Mouse (Mus musculus) liver, embryonic 13.5 days (tissue): ENCODE data around the gene Blcap. TPM values are rescaled to one million over a fixed set of nuclear protein-coding genes. Genes with fewer than 3 reads are reported as not detected.
"Not testable (repeated sequence)": the region's sequence is repeated elsewhere in the genome, so short reads cannot be mapped to it uniquely, and the experiment has no call there.

Source experiments
- ATAC-seq: fragments of 200-750 bp; cut with Nextera tagmentation; 2 replicates; pipeline ENCODE4 v1.8.0; 2017; ENCODE audit warnings: low read depth, mild to moderate bottlenecking, moderate number of reproducible peaks, moderate library complexity
- DNase-seq: peaks from one replicate; pipeline ENCODE4 v3.0.0; 2022
- H3K27ac ChIP-seq: fragments of 300-500 bp; sonication (generic); 2 replicates; pipeline ENCODE4 v1.5.1; 2015; ENCODE audit warnings: moderate library complexity, mild to moderate bottlenecking, inconsistent platforms
- H3K27me3 ChIP-seq: fragments of 300-500 bp; sonication (generic); 2 replicates; pipeline ENCODE4 v1.6.1; 2015; ENCODE audit warnings: mild to moderate bottlenecking, inconsistent platforms
- H3K36me3 ChIP-seq: fragments of 300-500 bp; sonication (generic); 2 replicates; pipeline ENCODE4 v1.6.1; 2015; ENCODE audit warnings: mild to moderate bottlenecking, inconsistent platforms
- H3K4me1 ChIP-seq: fragments of 300-500 bp; sonication (generic); replicated peaks from 2 replicates; pipeline ENCODE4 v1.6.1; 2015; ENCODE audit warnings: inconsistent platforms
- H3K4me2 ChIP-seq: fragments of 300-500 bp; sonication (generic); 2 replicates; pipeline ENCODE4 v1.6.1; 2015; ENCODE audit warnings: inconsistent platforms, mild to moderate bottlenecking, moderate library complexity
- H3K4me3 ChIP-seq: fragments of 300-500 bp; sonication (generic); replicated peaks from 2 replicates; pipeline ENCODE4 v1.5.1; 2015; ENCODE audit warnings: mild to moderate bottlenecking, inconsistent platforms
- H3K9ac ChIP-seq: fragments of 300-500 bp; sonication (generic); 2 replicates; pipeline ENCODE4 v1.6.1; 2015; ENCODE audit warnings: mild to moderate bottlenecking, inconsistent platforms
- H3K9me3 ChIP-seq: fragments of 300-500 bp; sonication (generic); replicated peaks from 2 replicates; pipeline ENCODE4 v1.6.1; 2016; ENCODE audit warnings: inconsistent platforms
- WGBS: fragments of 180-500 bp; shearing (Covaris S2); methylation state at CpG from one replicate; pipeline ENCODE4 v1.1.7; 2015; ENCODE audit not compliant: insufficient replicate concordance; 5-methylcytosine and 5-hydroxymethylcytosine counted together
- polyA plus RNA-seq: library from polyadenylated mRNA; unstranded; fragments of >200 nt; fragmentation: Nextera tagmentation; extraction: Ambion mirVana; gene quantifications from 2 replicates; pipeline ENCODE4 v1.2.1, GENCODE M21; 2015

Gene Blcap
- 9.5 and 10.1 TPM in 2 replicates for polyA plus RNA-seq

DNA sequence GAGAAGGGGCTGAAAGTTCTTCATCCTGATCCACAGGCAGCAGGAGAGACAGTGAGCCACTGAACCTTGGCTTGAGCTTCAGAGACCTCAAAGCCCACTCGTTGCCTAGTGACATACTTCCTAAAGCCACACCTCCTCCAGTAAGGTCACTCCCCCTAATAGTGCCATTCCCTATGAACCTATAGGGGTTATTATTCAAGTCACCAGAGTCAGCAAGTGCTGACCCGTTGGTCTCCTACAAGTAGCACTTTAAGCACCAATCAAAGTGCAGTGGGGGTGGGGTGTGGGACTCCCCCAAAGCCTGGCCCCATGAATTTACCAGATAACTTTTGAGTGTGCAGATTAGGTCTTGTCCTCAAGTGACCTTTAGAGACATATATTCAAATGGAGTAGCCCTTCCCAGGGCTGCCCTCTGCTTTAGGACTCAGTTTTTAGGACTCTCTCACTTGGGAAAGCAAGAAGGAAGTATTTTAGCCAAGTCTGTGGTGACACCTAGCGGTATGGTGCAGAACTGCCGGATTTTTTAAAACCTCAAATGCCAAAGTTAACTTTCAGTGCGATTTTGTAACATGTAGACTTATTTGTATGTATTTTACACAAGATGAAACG lies at the start of gene Blcap:
TSS of gene Blcap (minus strand) at position 51 of the 609 bp plus-strand sequence.
- WGBS, result 10% methylated on average over 6 of the region's 6 CpGs
- Histone ChIP-seq H3K4me1 (peaks cover 11% of the 10 kb centered on the region), H3K27me3 (peaks cover 9% of the 10 kb centered on the region), H3K9ac (no peak within 1 kb of the TSS), H3K4me3 (no peak within 1 kb of the TSS), H3K9me3 (no peaks in the 10 kb centered on the region), H3K36me3 (no peaks in the 10 kb centered on the region), H3K4me2 (no peak within 1 kb of the TSS), H3K27ac (no peak within 1 kb of the TSS)
- DNase-seq, result no peak
- no peak for ATAC-seq

DNA sequence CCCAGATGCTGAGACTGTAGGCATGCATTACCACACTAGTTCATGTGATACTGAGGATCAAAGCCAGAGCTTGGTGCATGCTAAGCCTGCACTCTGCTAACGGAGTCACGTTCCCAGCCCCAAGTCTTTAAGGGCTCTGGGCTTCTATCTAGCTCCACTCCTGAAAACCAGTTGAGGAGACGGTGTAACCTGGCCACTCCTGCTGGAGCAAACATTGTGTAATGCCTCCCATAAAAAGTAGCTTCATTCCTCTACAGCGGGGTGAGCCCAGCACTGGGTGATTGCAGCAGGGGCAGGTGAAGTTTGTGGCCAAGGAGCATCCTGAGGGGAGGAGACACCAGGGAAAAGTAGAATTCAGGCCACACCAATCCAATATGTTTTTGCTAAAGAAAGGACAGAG lies 47.3 kb upstream of the Blcap start:
- Histone ChIP-seq H3K36me3 (no peaks in the 10 kb centered on the region), H3K4me3 (no peak overlapping the region), H3K9ac (no peak overlapping the region), H3K9me3 (no peaks in the 10 kb centered on the region), H3K4me1 (peaks cover 4% of the 10 kb centered on the region; the same call in 1 of the 2 replicates), H3K27me3 (no peaks in the 10 kb centered on the region), H3K4me2 (no peak overlapping the region), H3K27ac (no peak overlapping the region)
- ATAC-seq, result no peak
- no peak for DNase-seq
- WGBS, result 61% methylated on average over 4 of the region's 4 CpGs

DNA sequence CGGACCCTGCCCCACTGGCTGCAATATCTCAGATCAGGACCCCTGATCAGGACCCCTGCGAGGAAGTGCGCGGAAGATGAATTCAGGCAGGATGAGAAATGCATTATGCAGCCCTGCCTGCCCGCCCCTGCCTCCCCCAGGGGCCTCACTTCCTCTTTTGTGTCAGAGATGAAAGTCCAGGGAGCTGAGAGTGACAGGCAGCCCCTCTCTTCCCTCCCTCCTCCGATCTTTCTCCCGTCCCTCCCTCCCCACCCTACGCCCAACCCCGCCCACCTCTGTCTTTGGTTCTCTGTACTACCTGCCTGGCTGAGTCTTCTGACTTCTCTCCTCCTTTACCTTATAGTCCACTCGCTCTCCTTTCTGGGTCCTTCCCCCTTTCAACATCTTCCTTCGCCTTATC lies 42.9 kb upstream of the Blcap start:
- Histone ChIP-seq H3K4me2 (no peak overlapping the region), H3K9me3 (no peaks in the 10 kb centered on the region), H3K4me3 (no peak overlapping the region), H3K27me3 (no peaks in the 10 kb centered on the region), H3K36me3 (no peaks in the 10 kb centered on the region), H3K27ac (no peak overlapping the region), H3K9ac (no peak overlapping the region), H3K4me1 (peaks cover 4% of the 10 kb centered on the region; the same call in 1 of the 2 replicates)
- DNase-seq (no peak), ATAC-seq (no peak)
- WGBS, result 7% methylated on average over 11 of the region's 11 CpGs

DNA sequence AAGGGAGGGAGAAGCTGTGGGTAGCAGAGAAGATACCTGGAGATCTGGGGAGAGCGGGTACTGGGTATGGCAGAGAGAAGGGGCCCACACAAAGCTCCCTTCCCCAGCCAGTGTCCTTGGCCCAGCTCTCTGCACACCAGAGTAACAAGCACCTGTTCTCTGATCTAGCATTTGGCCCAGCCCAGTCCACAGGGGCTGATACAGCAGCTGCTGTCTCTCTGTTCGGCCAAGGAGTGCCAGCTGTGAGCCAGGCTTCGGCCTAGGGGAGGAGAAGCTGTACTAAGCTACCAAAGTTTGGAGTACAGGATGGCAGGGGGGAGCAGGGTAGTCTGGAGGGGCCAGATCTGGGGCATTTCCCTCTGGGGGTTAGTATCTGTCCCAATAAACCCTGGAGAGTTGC lies 40.7 kb upstream of the Blcap start:
- H3K36me3 ChIP-seq, result no peaks in the 10 kb centered on the region
- H3K9me3 ChIP-seq, result no peaks in the 10 kb centered on the region
- peaks cover 4% of the 10 kb centered on the region; the same call in 1 of the 2 replicates for H3K4me1 ChIP-seq
- no peak overlapping the region for H3K27ac ChIP-seq
- no peaks in the 10 kb centered on the region for H3K27me3 ChIP-seq
- 55% methylated on average over 3 of the region's 3 CpGs for whole genome bisulfite sequencing
- no peak overlapping the region for H3K9ac ChIP-seq
- DNase-seq (no peak), ATAC-seq (no peak)
- no peak overlapping the region for H3K4me3 ChIP-seq
- no peak overlapping the region for H3K4me2 ChIP-seq

DNA sequence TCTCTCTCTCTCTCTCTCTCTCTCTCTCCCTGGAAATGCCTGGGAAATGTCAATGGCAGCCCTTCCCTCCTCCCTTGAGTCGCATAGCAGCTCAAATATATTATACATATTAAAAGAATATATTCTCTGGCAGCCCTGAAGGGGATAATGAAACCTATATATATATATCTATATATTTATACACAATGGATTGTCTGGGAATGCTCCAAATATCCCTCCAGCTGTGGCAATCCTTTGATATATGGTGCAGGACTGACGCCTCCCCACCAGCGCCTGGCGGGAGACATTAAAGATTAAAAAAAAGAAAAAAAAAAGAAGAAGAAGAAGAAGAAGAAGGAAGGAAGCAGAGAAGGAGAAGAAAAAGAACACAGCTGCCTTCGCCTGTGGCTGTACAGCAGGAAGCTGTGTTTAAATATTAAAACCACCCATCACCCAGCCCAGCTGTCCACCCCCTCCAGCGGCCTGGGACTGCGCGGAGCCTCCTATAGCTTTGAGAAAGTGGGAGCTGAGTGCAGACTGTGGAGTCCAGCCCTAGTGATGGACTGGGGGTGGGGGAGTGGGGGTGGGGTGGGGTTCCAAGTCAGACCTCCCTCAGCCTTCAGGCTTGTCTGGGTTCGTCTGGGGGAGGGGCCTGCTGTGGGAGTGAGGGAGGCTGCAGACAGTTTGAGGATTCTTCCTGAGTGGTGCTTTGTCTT lies 36.6 kb upstream of the Blcap start:
- no peak overlapping the region for H3K27ac ChIP-seq

DNA sequence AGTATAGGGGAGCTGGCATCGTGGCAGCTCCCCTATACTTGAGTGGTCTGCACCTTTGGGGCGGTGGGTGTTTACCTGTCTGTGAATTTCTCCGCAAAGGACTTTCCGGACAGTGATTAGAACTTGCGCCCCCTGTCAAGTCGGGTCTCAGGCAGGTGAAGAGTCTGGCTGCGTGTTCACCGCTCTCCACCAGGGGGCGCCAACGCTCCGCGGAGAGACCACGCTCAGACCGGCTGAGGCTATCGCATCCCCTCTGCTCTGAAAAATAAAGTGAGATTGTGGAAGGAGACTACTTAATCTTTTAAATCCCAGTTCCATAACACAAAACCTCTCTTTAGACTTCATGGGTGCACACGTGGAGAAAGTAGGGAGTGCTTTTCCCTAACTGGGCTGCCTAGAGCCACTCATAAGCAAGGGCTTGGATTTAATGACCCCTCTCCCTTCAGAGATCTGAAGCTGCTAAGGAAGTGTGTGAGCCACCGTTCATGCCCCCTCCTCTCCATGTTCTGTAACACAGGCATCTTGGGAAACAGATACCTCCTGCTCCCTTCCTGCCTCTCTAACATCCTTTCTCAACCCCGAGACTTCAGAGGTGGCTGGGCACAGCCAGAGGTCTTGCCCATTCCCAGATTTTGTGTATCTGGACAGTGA lies 34.1 kb upstream of the Blcap start:
- H3K4me1 ChIP-seq, result no peaks in the 10 kb centered on the region
- ATAC-seq, result no peak
- WGBS, result 6% methylated on average over 18 of the region's 18 CpGs

More for the DNA sequence above, 36.6 kb upstream of the Blcap start:
- Histone ChIP-seq H3K36me3 (no peaks in the 10 kb centered on the region), H3K27me3 (peaks cover 15% of the 10 kb centered on the region; the same call in 1 of the 2 replicates), H3K4me1 (no peaks in the 10 kb centered on the region), H3K4me3 (no peak overlapping the region), H3K9me3 (no peaks in the 10 kb centered on the region), H3K4me2 (no peak overlapping the region), H3K9ac (no peak overlapping the region)
- ATAC-seq, result no peak
- DNase-seq, result no peak
- 41% methylated on average over 9 of the region's 9 CpGs for WGBS

DNA sequence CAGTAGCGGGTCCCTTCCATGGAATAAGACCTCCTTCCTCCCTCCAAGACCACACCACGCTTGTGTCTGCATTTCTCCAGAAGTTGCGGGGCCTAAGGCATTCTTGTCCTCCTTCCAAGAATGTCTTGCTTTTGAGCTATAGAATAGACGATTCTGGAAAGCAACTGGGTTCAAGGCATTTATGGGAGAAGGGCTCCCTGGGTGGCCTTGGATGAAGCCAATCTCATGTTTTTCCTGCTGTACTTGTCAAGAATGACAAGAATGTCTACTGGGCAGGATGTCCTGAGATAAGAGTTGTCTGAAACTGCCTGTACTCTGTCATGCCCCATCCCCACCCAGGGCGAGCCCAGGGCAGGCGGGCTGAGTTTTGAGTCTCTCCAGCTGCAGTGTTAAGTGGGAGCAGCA lies 30.4 kb upstream of the Blcap start:
- ATAC-seq (no peak), DNase-seq (no peak)
- no peak overlapping the region for H3K27ac ChIP-seq

More for the DNA sequence above, 34.1 kb upstream of the Blcap start:
- no peaks in the 10 kb centered on the region for H3K36me3 ChIP-seq
- H3K27ac ChIP-seq, result no peak overlapping the region
- H3K9me3 ChIP-seq, result no peaks in the 10 kb centered on the region
- no peak overlapping the region for H3K9ac ChIP-seq
- no peak overlapping the region for H3K4me2 ChIP-seq
- H3K27me3 ChIP-seq, result peaks cover 15% of the 10 kb centered on the region; the same call in 1 of the 2 replicates
- H3K4me3 ChIP-seq, result no peak overlapping the region
- DNase-seq, result peak; percentile 52

DNA sequence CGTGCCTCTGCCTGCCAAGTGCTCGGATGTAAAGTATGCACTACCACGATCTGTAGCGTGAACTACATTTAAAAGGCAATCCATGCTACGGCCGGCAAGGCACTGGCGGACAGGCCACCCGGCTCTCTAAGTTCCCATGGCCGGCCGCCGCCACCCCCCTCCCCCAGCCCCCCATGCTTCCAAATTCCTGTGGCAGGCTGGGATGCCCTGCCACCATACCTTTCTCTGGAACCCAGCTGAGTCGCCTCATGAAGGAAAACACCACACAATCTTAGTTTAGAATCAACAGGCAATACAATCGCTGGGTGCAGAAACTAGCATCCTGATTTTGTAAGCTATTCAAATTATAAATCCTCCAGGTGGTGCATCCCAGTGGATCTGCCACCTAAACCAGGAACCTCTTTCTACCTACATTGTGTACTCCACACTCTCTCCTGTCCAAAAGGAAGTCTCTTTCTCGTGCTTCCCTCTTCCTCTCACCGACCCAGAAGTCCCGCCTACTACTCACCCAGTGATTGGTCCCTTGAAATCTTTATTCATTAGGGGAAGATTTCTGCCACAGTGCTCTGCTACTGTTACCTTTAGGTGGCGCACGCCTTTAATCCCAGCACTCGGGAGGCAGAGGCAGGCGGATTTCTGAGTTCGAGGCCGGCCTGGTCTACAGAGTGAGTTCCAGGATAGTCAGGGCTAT lies 25.9 kb upstream of the Blcap start:
- no peaks in the 10 kb centered on the region for H3K36me3 ChIP-seq
- H3K27ac ChIP-seq, result no peak overlapping the region
- H3K4me3 ChIP-seq, result peak overlapping the region; percentile 45
- DNase-seq (no peak), ATAC-seq (0 out of 2 replicates have a peak, but pooled peaks have one; percentile 43)
- H3K4me2 ChIP-seq, result peak overlapping the region; percentile 56
- no peaks in the 10 kb centered on the region for H3K27me3 ChIP-seq
- WGBS, result 42% methylated on average over 22 of the region's 22 CpGs
- peak overlapping the region; percentile 37; the same call in 1 of the 2 replicates for H3K9ac ChIP-seq
- H3K4me1 ChIP-seq, result no peaks in the 10 kb centered on the region
- no peaks in the 10 kb centered on the region for H3K9me3 ChIP-seq

More for the DNA sequence above, 30.4 kb upstream of the Blcap start:
- peaks cover 15% of the 10 kb centered on the region; the same call in 1 of the 2 replicates for H3K27me3 ChIP-seq
- WGBS, result 44% methylated on average over 6 of the region's 6 CpGs
- no peaks in the 10 kb centered on the region for H3K9me3 ChIP-seq
- no peak overlapping the region for H3K9ac ChIP-seq
- H3K4me3 ChIP-seq, result no peak overlapping the region
- no peak overlapping the region for H3K4me2 ChIP-seq
- no peaks in the 10 kb centered on the region for H3K4me1 ChIP-seq
- H3K36me3 ChIP-seq, result no peaks in the 10 kb centered on the region

DNA sequence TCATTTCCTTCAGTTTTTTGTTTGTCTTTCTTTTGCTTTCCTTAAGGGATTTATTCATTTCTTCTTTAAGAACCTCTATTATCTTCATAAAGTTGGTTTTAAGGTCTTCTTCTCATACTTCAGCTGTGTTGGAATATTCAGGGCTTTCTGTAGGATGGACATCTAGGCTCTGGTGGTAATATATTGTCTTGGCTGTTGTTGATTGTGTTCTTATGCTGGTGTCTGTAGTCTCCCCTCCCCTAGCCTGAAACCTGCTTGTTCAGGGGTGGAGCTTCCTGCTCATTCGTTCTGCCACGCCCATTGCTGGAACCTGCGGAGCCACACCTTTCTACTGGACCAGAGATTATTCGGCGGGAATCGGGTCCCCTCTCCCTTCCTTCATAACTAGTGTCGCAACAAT lies 14.3 kb upstream of the Blcap start:
- H3K27ac ChIP-seq, H3K36me3 ChIP-seq, ATAC-seq, H3K27me3 ChIP-seq, DNase-seq, H3K9me3 ChIP-seq, H3K4me3 ChIP-seq, H3K9ac ChIP-seq, H3K4me2 ChIP-seq, H3K4me1 ChIP-seq: not testable (repeated sequence)
- 30% methylated on average over 7 of the region's 7 CpGs for WGBS

DNA sequence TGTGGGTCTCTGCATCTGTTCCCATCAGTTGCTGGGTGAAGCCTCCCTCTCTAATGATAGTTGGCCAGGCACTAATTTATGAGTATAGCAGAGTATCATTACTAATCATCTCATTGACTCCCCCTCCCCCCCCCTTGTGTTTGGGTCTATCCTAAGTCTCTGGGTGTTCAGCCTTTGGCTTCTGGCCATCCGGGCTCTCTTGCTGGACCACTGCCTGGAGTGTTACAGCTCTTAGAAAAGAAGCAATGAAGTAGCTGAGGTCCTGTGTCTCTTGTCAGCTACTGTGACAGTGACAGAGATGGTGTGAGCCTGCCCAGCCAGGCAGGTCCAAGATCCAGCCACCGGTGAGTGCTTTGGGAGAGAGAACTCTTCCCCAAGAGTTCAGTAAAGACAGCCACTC lies 1.7 kb upstream of the Blcap start:
- Histone ChIP-seq H3K4me1 (no peaks in the 10 kb centered on the region), H3K36me3 (no peaks in the 10 kb centered on the region), H3K27me3 (peaks cover 9% of the 10 kb centered on the region), H3K4me2 (no peak overlapping the region), H3K9me3 (no peaks in the 10 kb centered on the region), H3K4me3 (no peak overlapping the region), H3K9ac (no peak overlapping the region), H3K27ac (no peak overlapping the region)
- 54% methylated on average over 2 of the region's 2 CpGs for WGBS
- ATAC-seq (no peak), DNase-seq (no peak)
